Comparison of ENCODE assay signal across 8 mouse cellular contexts in genomic region chr17:35236390-35236746, GRCm38 (mm10). TPM values are rescaled to one million over a fixed set of nuclear protein-coding genes. Genes with fewer than 3 reads are reported as not detected.
DNase-seq lines count a peak whose midpoint lies in the region; ATAC-seq and TF ChIP-seq lines count a peak whose summit lies in the region.

No protein-coding gene starts in this region.

- intact Hi-C loops in gastrocnemius, adult 2 months (cut with DNase I), result loop anchor here (5.0 to 10.0 kb wide), 2 partner anchors 109 to 212 kb away; partner anchors contain the start of genes D17H6S53E and Sapcd1

- H3K9me3 ChIP-seq in hindbrain, postnatal 0 days (ENCODE audit: low read length), result no peaks in the 10 kb centered on the region

- peak overlapping the region; percentile 80 for H3K4me3 ChIP-seq in gastrocnemius, adult 2 months
- H3K4me3 ChIP-seq in hindbrain, postnatal 0 days (ENCODE audit: low read length), result peak overlapping the region; percentile 54

- under 1% methylated on average over 18 of the region's 18 CpGs for WGBS in hindbrain, postnatal 0 days

- H3K36me3 ChIP-seq in hindbrain, postnatal 0 days (ENCODE audit: insufficient read depth, low read length), result 0 out of 2 replicates have a peak, but pooled peaks cover 8% of the 10 kb centered on the region

- H3K4me2 ChIP-seq in hindbrain, postnatal 0 days (ENCODE audit: low read depth, low read length), result peak overlapping the region; percentile 87

- peak overlapping the region; percentile 77 for H3K9ac ChIP-seq in hindbrain, postnatal 0 days (replicated peaks; ENCODE audit: low read length)

- H3K27ac ChIP-seq in gastrocnemius, adult 2 months, result peak overlapping the region; percentile 95
- peak overlapping the region; percentile 98 for H3K27ac ChIP-seq in hindbrain, postnatal 0 days

- TF ChIP-seq CTCF in gastrocnemius, adult 2 months (IDR thresholded peaks at IDR 0.05), result no peak; the same call in 1 of the 2 replicates
- TF ChIP-seq CTCF in hindbrain, postnatal 0 days (IDR thresholded peaks at IDR 0.05; ENCODE audit: low read depth), result peak; percentile 99

- peak; percentile 96 for DNase-seq in gastrocnemius, adult 2 months
- DNase-seq in hindbrain, postnatal 0 days (ENCODE audit: low spot score), result peak; percentile 95
- peak; percentile 100 for DNase-seq in left cerebral cortex, adult 18-20 months (ENCODE audit: low spot score in 2 of 2)
- peak; percentile 92 to 98 for DNase-seq in lung, postnatal 4 days
- peak; percentile 95 for DNase-seq in retina, postnatal 1 day
- peak; percentile 100 for DNase-seq in thymus, postnatal 4 days

- peaks cover 5% of the 10 kb centered on the region; the same call in 1 of the 2 replicates for H3K4me1 ChIP-seq in hindbrain, postnatal 0 days (ENCODE audit: insufficient read depth, low read length)

- H3K27me3 ChIP-seq in hindbrain, postnatal 0 days (ENCODE audit: insufficient read depth, low read length), result no peaks in the 10 kb centered on the region

- peak; percentile 60 for ATAC-seq in activated CD4-positive, CD25-positive, alpha-beta regulatory T cell, adult 4 months
- ATAC-seq in common myeloid progenitor, adult 5-6 weeks (replicated peaks; ENCODE audit: low read depth, poor library complexity, severe bottlenecking), result peak; percentile 69
- peak; percentile 85 for ATAC-seq in hindbrain, postnatal 0 days

RNA-seq across cellular contexts. Expression of gene Nfkbil1, which starts 0.8 kb away (rescaled TPM):
- polyA plus RNA-seq in activated CD4-positive, CD25-positive, alpha-beta regulatory T cell, adult 4 months (2017; shearing (Covaris generic)), result 1 to 10 TPM; 3.4 to 4.4 TPM
- 5.2 and 7.0 TPM in 2 replicates for total RNA-seq in common myeloid progenitor, adult 5-6 weeks (2017)
- total RNA-seq in gastrocnemius, adult 2 months (2021), result 1 to 10 TPM; 7.0 to 7.8 TPM
- 15.5 and 15.9 TPM in 2 replicates for total RNA-seq in hindbrain, postnatal 0 days (2014; rRNA removed)
- 11.4 and 12.9 TPM in 2 replicates for polyA plus RNA-seq in hindbrain, postnatal 0 days (2015; fragmentation: Nextera tagmentation; extraction: Ambion mirVana)
- total RNA-seq in left cerebral cortex, adult 18-20 months (2021), result 10 to 100 TPM; 11.6 to 14.9 TPM

RNA-seq across cellular contexts. Expression of gene Atp6v1g2, which starts 2.9 kb away (rescaled TPM):
- 1 to 10 TPM; 2.3 to 4.0 TPM for polyA plus RNA-seq in activated CD4-positive, CD25-positive, alpha-beta regulatory T cell, adult 4 months (2017; shearing (Covaris generic))
- 1.6 and 1.8 TPM in 2 replicates for total RNA-seq in common myeloid progenitor, adult 5-6 weeks (2017)
- total RNA-seq in gastrocnemius, adult 2 months (2021), result 1 to 10 TPM; 1.9 to 2.0 TPM
- total RNA-seq in hindbrain, postnatal 0 days (2014; rRNA removed), result 91.0 and 114 TPM in 2 replicates
- polyA plus RNA-seq in hindbrain, postnatal 0 days (2015; fragmentation: Nextera tagmentation; extraction: Ambion mirVana), result 180 and 183 TPM in 2 replicates
- total RNA-seq in left cerebral cortex, adult 18-20 months (2021), result 100 to 1,000 TPM; 587 to 598 TPM

RNA-seq across cellular contexts. Expression of gene Ddx39b, which starts 5.2 kb away (rescaled TPM):
- 100 to 1,000 TPM; 200 to 247 TPM for polyA plus RNA-seq in activated CD4-positive, CD25-positive, alpha-beta regulatory T cell, adult 4 months (2017; shearing (Covaris generic))
- total RNA-seq in common myeloid progenitor, adult 5-6 weeks (2017), result 199 and 218 TPM in 2 replicates
- 10 to 100 TPM; 83.8 to 94.7 TPM for total RNA-seq in gastrocnemius, adult 2 months (2021)
- 259 and 266 TPM in 2 replicates for total RNA-seq in hindbrain, postnatal 0 days (2014; rRNA removed)
- polyA plus RNA-seq in hindbrain, postnatal 0 days (2015; fragmentation: Nextera tagmentation; extraction: Ambion mirVana), result 326 and 341 TPM in 2 replicates
- 100 to 1,000 TPM; 201 to 213 TPM for total RNA-seq in left cerebral cortex, adult 18-20 months (2021)

RNA-seq across cellular contexts. Expression of gene Gm16181, which starts 15.7 kb away (rescaled TPM):
- polyA plus RNA-seq in activated CD4-positive, CD25-positive, alpha-beta regulatory T cell, adult 4 months (2017; shearing (Covaris generic)), result 1 to 10 TPM in 1 of 2 experiments, not detected in 1; 1.8 TPM
- total RNA-seq in common myeloid progenitor, adult 5-6 weeks (2017), result not detected in 2 replicates
- total RNA-seq in gastrocnemius, adult 2 months (2021), result not detected
- not detected in 2 replicates for total RNA-seq in hindbrain, postnatal 0 days (2014; rRNA removed)
- polyA plus RNA-seq in hindbrain, postnatal 0 days (2015; fragmentation: Nextera tagmentation; extraction: Ambion mirVana), result 0.40 TPM in 1 of 2 replicates, not detected in the other
- not detected for total RNA-seq in left cerebral cortex, adult 18-20 months (2021)

RNA-seq across cellular contexts. Expression of gene H2-D1, which starts 26.2 kb away (rescaled TPM):
- 1,000 to 10,000 TPM; 3,460 to 4,099 TPM for polyA plus RNA-seq in activated CD4-positive, CD25-positive, alpha-beta regulatory T cell, adult 4 months (2017; shearing (Covaris generic))
- 427 and 466 TPM in 2 replicates for total RNA-seq in common myeloid progenitor, adult 5-6 weeks (2017)
- 10 to 100 TPM; 30.4 to 38.5 TPM for total RNA-seq in gastrocnemius, adult 2 months (2021)
- total RNA-seq in hindbrain, postnatal 0 days (2014; rRNA removed), result 74.3 and 83.8 TPM in 2 replicates
- polyA plus RNA-seq in hindbrain, postnatal 0 days (2015; fragmentation: Nextera tagmentation; extraction: Ambion mirVana), result 141 and 146 TPM in 2 replicates
- 10 to 100 TPM; 26.2 to 33.1 TPM for total RNA-seq in left cerebral cortex, adult 18-20 months (2021)

Comparison
In these comparisons a context has a peak if more than half of its experiments do, and no peak if none do; other contexts are left out.
1. Peak in every context shown above with its lines: DNase-seq, ATAC-seq, H3K4me3 ChIP-seq and H3K27ac ChIP-seq.
2. RNA of gene Atp6v1g2, which starts 2.9 kb away (total RNA-seq): 587 to 598 TPM in left cerebral cortex, adult 18-20 months and 91.0 to 114 TPM in hindbrain, postnatal 0 days; 1.9 to 2.0 TPM in gastrocnemius, adult 2 months and 1.6 to 1.8 TPM in common myeloid progenitor, adult 5-6 weeks; every median in the first group is over 10 times any median in the second.